In genomic region chr11:94992480-94992753, GRCm38 (mm10) we compare ENCODE assay signal across 8 mouse cellular contexts. TPM values are rescaled to one million over a fixed set of nuclear protein-coding genes. Genes with fewer than 3 reads are reported as not detected.
DNase-seq lines count a peak whose midpoint lies in the region; ATAC-seq and TF ChIP-seq lines count a peak whose summit lies in the region.

No protein-coding gene starts in this region.

- under 1% methylated on average over 20 of the region's 20 CpGs for WGBS in kidney, postnatal 0 days
- 1% methylated on average over 20 of the region's 20 CpGs for WGBS in hindbrain, embryonic 14.5 days
- 1% methylated on average over 18 of the region's 20 CpGs for WGBS in midbrain, embryonic 11.5 days

- no peaks in the 10 kb centered on the region for H3K9me3 ChIP-seq in kidney, postnatal 0 days (replicated peaks; ENCODE audit: low read length)
- H3K9me3 ChIP-seq in hindbrain, embryonic 14.5 days (ENCODE audit: control insufficient read depth, low read length), result no peaks in the 10 kb centered on the region
- no peaks in the 10 kb centered on the region for H3K9me3 ChIP-seq in midbrain, embryonic 11.5 days (ENCODE audit: control insufficient read depth, low read length)

- no peak for TF ChIP-seq CTCF in kidney, postnatal 0 days (IDR thresholded peaks at IDR 0.05; ENCODE audit: low read depth)

- ATAC-seq in kidney, postnatal 0 days (replicated peaks; ENCODE audit: low FRiP score, low read depth), result no peak
- no peak for ATAC-seq in hindbrain, embryonic 14.5 days (ENCODE audit: low FRiP score)
- no peak for ATAC-seq in midbrain, embryonic 11.5 days (ENCODE audit: low FRiP score)
- ATAC-seq in cerebellum, adult (ENCODE audit: insufficient number of reproducible peaks, low FRiP score, low TSS enrichment), result no peak

- peak overlapping the region; percentile 97 for H3K4me2 ChIP-seq in kidney, postnatal 0 days (ENCODE audit: low read length)
- H3K4me2 ChIP-seq in hindbrain, embryonic 14.5 days (replicated peaks), result peak overlapping the region; percentile 100
- H3K4me2 ChIP-seq in midbrain, embryonic 11.5 days, result peak overlapping the region; percentile 98

- H3K4me3 ChIP-seq in kidney, postnatal 0 days (replicated peaks; ENCODE audit: low read depth, low read length), result peak overlapping the region; percentile 90
- H3K4me3 ChIP-seq in brown adipose tissue, adult 24 weeks (ENCODE audit: insufficient read depth, low read depth, low read length), result peak overlapping the region; percentile 93
- H3K4me3 ChIP-seq in hindbrain, embryonic 14.5 days (replicated peaks; ENCODE audit: low read length), result peak overlapping the region; percentile 95
- H3K4me3 ChIP-seq in midbrain, embryonic 11.5 days (ENCODE audit: low read depth, low read length), result peak overlapping the region; percentile 89

- H3K27me3 ChIP-seq in kidney, postnatal 0 days (ENCODE audit: insufficient read depth, low read length), result no peaks in the 10 kb centered on the region
- no peaks in the 10 kb centered on the region for H3K27me3 ChIP-seq in hindbrain, embryonic 14.5 days (ENCODE audit: control insufficient read depth, insufficient read depth, low read length)
- no peaks in the 10 kb centered on the region; the same call in 1 of the 2 replicates for H3K27me3 ChIP-seq in midbrain, embryonic 11.5 days (ENCODE audit: control insufficient read depth, insufficient read depth, low read length)

- peak overlapping the region; percentile 94 for H3K27ac ChIP-seq in kidney, postnatal 0 days
- peak overlapping the region; percentile 91 for H3K27ac ChIP-seq in brown adipose tissue, adult 24 weeks (replicated peaks; ENCODE audit: low read depth, low read length)
- 0 out of 2 replicates have a peak overlapping the region, but pooled peaks have one; percentile 97 for H3K27ac ChIP-seq in hindbrain, embryonic 14.5 days
- H3K27ac ChIP-seq in midbrain, embryonic 11.5 days (ENCODE audit: low read depth, low read length), result no peak overlapping the region

- no peak for DNase-seq in kidney, postnatal 0 days (ENCODE audit: low spot score)
- DNase-seq in kidney, adult 9 months, result no peak
- no peak for DNase-seq in hindbrain, embryonic 14.5 days (ENCODE audit: low spot score)
- DNase-seq in midbrain, embryonic 11.5 days (ENCODE audit: low spot score, missing footprints), result no peak
- DNase-seq in right cerebral cortex, postnatal 10 days (ENCODE audit: low spot score in 2 of 2), result no peak
- no peak for DNase-seq in spleen, postnatal 36 days (ENCODE audit: low spot score in 2 of 2)

- H3K4me1 ChIP-seq in kidney, postnatal 0 days (replicated peaks; ENCODE audit: insufficient read depth, low read length), result peaks cover 62% of the 10 kb centered on the region
- peaks cover 38% of the 10 kb centered on the region for H3K4me1 ChIP-seq in brown adipose tissue, adult 24 weeks (ENCODE audit: control insufficient read depth, insufficient read depth, insufficient read length, low read length)
- H3K4me1 ChIP-seq in hindbrain, embryonic 14.5 days (replicated peaks; ENCODE audit: control insufficient read depth, insufficient read depth, low read length), result peaks cover 58% of the 10 kb centered on the region
- peaks cover 57% of the 10 kb centered on the region for H3K4me1 ChIP-seq in midbrain, embryonic 11.5 days (ENCODE audit: control insufficient read depth, insufficient read depth, low read length)

- H3K36me3 ChIP-seq in kidney, postnatal 0 days (ENCODE audit: insufficient read depth, low read length), result peaks cover 11% of the 10 kb centered on the region; the same call in 1 of the 2 replicates
- H3K36me3 ChIP-seq in hindbrain, embryonic 14.5 days (replicated peaks; ENCODE audit: control insufficient read depth, insufficient read depth), result peaks cover 24% of the 10 kb centered on the region
- H3K36me3 ChIP-seq in midbrain, embryonic 11.5 days (ENCODE audit: control insufficient read depth, insufficient read depth, low read length), result peaks cover 9% of the 10 kb centered on the region; the same call in 1 of the 2 replicates

- H3K9ac ChIP-seq in kidney, postnatal 0 days (ENCODE audit: low read depth, low read length), result peak overlapping the region; percentile 90
- peak overlapping the region; percentile 99 for H3K9ac ChIP-seq in hindbrain, embryonic 14.5 days
- peak overlapping the region; percentile 97 for H3K9ac ChIP-seq in midbrain, embryonic 11.5 days (ENCODE audit: low read length)

RNA-seq across cellular contexts. Expression of gene Ppp1r9b, which starts 1.6 kb away (rescaled TPM):
- 10.3 and 10.6 TPM in 2 replicates for polyA plus RNA-seq in kidney, postnatal 0 days (2015; fragmentation: Nextera tagmentation; extraction: Ambion mirVana)
- 70.8 and 83.5 TPM in 2 replicates for polyA plus RNA-seq in brown adipose tissue, adult 24 weeks (2012; ENCODE audit: insufficient read depth, insufficient read length, missing spikeins)
- 27.1 and 27.5 TPM in 2 replicates for polyA plus RNA-seq in hindbrain, embryonic 14.5 days (2014; fragmentation: Nextera tagmentation; extraction: Ambion mirVana)
- polyA plus RNA-seq in midbrain, embryonic 11.5 days (2014; fragmentation: Nextera tagmentation; extraction: Ambion mirVana), result 10.5 and 12.4 TPM in 2 replicates

RNA-seq across cellular contexts. Expression of gene Sgca, which starts 16.3 kb away (rescaled TPM):
- 0.28 and 0.52 TPM in 2 replicates for polyA plus RNA-seq in kidney, postnatal 0 days (2015; fragmentation: Nextera tagmentation; extraction: Ambion mirVana)
- 6.5 and 6.9 TPM in 2 replicates for polyA plus RNA-seq in brown adipose tissue, adult 24 weeks (2012; ENCODE audit: insufficient read depth, insufficient read length, missing spikeins)
- 0.17 TPM in 1 of 2 replicates, not detected in the other for polyA plus RNA-seq in hindbrain, embryonic 14.5 days (2014; fragmentation: Nextera tagmentation; extraction: Ambion mirVana)
- polyA plus RNA-seq in midbrain, embryonic 11.5 days (2014; fragmentation: Nextera tagmentation; extraction: Ambion mirVana), result not detected in 2 replicates

RNA-seq across cellular contexts. Expression of gene Samd14, which starts 17.3 kb away (rescaled TPM):
- 13.1 and 14.5 TPM in 2 replicates for polyA plus RNA-seq in kidney, postnatal 0 days (2015; fragmentation: Nextera tagmentation; extraction: Ambion mirVana)
- 0.59 and 0.67 TPM in 2 replicates for polyA plus RNA-seq in brown adipose tissue, adult 24 weeks (2012; ENCODE audit: insufficient read depth, insufficient read length, missing spikeins)
- polyA plus RNA-seq in hindbrain, embryonic 14.5 days (2014; fragmentation: Nextera tagmentation; extraction: Ambion mirVana), result 130 and 135 TPM in 2 replicates
- 47.3 and 47.8 TPM in 2 replicates for polyA plus RNA-seq in midbrain, embryonic 11.5 days (2014; fragmentation: Nextera tagmentation; extraction: Ambion mirVana)

RNA-seq across cellular contexts. Expression of gene Hils1, which starts 25.0 kb away (rescaled TPM):
- polyA plus RNA-seq in kidney, postnatal 0 days (2015; fragmentation: Nextera tagmentation; extraction: Ambion mirVana), result not detected in 2 replicates
- not detected in 2 replicates for polyA plus RNA-seq in brown adipose tissue, adult 24 weeks (2012; ENCODE audit: insufficient read depth, insufficient read length, missing spikeins)
- not detected in 2 replicates for polyA plus RNA-seq in hindbrain, embryonic 14.5 days (2014; fragmentation: Nextera tagmentation; extraction: Ambion mirVana)
- not detected in 2 replicates for polyA plus RNA-seq in midbrain, embryonic 11.5 days (2014; fragmentation: Nextera tagmentation; extraction: Ambion mirVana)

RNA-seq across cellular contexts. Expression of gene Pdk2, which starts 48.7 kb away (rescaled TPM):
- 94.5 and 94.7 TPM in 2 replicates for polyA plus RNA-seq in kidney, postnatal 0 days (2015; fragmentation: Nextera tagmentation; extraction: Ambion mirVana)
- 224 and 274 TPM in 2 replicates for polyA plus RNA-seq in brown adipose tissue, adult 24 weeks (2012; ENCODE audit: insufficient read depth, insufficient read length, missing spikeins)
- 22.7 and 25.2 TPM in 2 replicates for polyA plus RNA-seq in hindbrain, embryonic 14.5 days (2014; fragmentation: Nextera tagmentation; extraction: Ambion mirVana)
- 12.6 and 13.3 TPM in 2 replicates for polyA plus RNA-seq in midbrain, embryonic 11.5 days (2014; fragmentation: Nextera tagmentation; extraction: Ambion mirVana)
